ENCODE assay signal across 8 mouse cellular contexts in the genomic region with DNA sequence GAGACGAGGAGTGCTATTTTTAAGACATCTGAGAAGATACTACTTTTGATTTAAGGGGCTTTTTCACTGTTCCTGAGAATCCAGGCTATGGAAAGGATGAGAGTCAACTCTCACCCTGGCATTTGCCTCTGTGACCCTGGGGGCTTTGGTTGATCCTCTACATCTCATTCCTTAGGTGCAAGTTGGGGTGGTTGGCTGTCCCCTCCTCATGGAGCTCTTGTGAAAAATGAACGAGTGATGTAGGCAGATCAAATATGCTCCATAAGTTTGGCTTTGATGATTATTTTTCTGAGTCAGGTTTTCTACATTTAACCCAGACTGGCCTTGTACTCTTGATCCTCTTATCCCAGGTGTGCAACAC. TPM values are rescaled to one million over a fixed set of nuclear protein-coding genes. Genes with fewer than 3 reads are reported as not detected.
DNase-seq lines count a peak whose midpoint lies in the region; ATAC-seq and TF ChIP-seq lines count a peak whose summit lies in the region.

No protein-coding gene starts in this region.

- 12% methylated on average over 2 of the region's 2 CpGs for WGBS in kidney, embryonic 15.5 days
- 4% methylated on average over 2 of the region's 2 CpGs for WGBS in hindbrain, embryonic 16.5 days
- WGBS in midbrain, embryonic 15.5 days: 7% methylated on average over 2 of the region's 2 CpGs

- peak overlapping the region; percentile 86; the same call in 1 of the 2 replicates for H3K27ac ChIP-seq in kidney, embryonic 15.5 days
- H3K27ac ChIP-seq in cortical plate, adult 2 months (ENCODE audit: insufficient read depth, low read length): no peak overlapping the region
- H3K27ac ChIP-seq in hindbrain, embryonic 16.5 days (ENCODE audit: low read depth, low read length): peak overlapping the region; percentile 84
- H3K27ac ChIP-seq in midbrain, embryonic 15.5 days: peak overlapping the region; percentile 89

- 0 out of 2 replicates have a peak, but pooled peaks have one; percentile 33 for ATAC-seq in kidney, embryonic 15.5 days (replicated peaks; ENCODE audit: low FRiP score)
- ATAC-seq in hindbrain, embryonic 16.5 days: peak; percentile 28; the same call in 1 of the 2 replicates
- peak; percentile 56 for ATAC-seq in midbrain, embryonic 15.5 days (replicated peaks)

- DNase-seq in kidney, postnatal 36 days: no peak
- no peak for DNase-seq in thymus, adult 18-20 months
- no peak for DNase-seq in urinary bladder, postnatal 36 days (ENCODE audit: low spot score in 2 of 2)
- no peak for DNase-seq in embryo, embryonic 10 days (ENCODE audit: low spot score)

- no peak for TF ChIP-seq CTCF in cortical plate, adult 2 months (IDR thresholded peaks at IDR 0.05; ENCODE audit: extremely low read depth, insufficient read depth, low read length)

- H3K27me3 ChIP-seq in kidney, embryonic 15.5 days: no peaks in the 10 kb centered on the region
- H3K27me3 ChIP-seq in hindbrain, embryonic 16.5 days (replicated peaks; ENCODE audit: control insufficient read depth, insufficient read depth, low read length): no peaks in the 10 kb centered on the region
- H3K27me3 ChIP-seq in midbrain, embryonic 15.5 days (replicated peaks): no peaks in the 10 kb centered on the region

- no peak for TF ChIP-seq POLR2A in cortical plate, adult 2 months (IDR thresholded peaks at IDR 0.05; ENCODE audit: extremely low read depth, insufficient read depth, low read length)

- H3K4me1 ChIP-seq in kidney, embryonic 15.5 days: peaks cover 8% of the 10 kb centered on the region
- peaks cover 2% of the 10 kb centered on the region; the same call in 1 of the 2 replicates for H3K4me1 ChIP-seq in cortical plate, adult 2 months (ENCODE audit: control insufficient read depth, insufficient read depth, low read length)
- H3K4me1 ChIP-seq in hindbrain, embryonic 16.5 days (ENCODE audit: control insufficient read depth, insufficient read depth, low read depth, low read length): peaks cover 2% of the 10 kb centered on the region; the same call in 1 of the 2 replicates
- H3K4me1 ChIP-seq in midbrain, embryonic 15.5 days: peaks cover 13% of the 10 kb centered on the region

- H3K9ac ChIP-seq in kidney, embryonic 15.5 days: peak overlapping the region; percentile 71; the same call in 1 of the 2 replicates
- H3K9ac ChIP-seq in hindbrain, embryonic 16.5 days (ENCODE audit: low read depth, low read length): peak overlapping the region; percentile 70
- peak overlapping the region; percentile 73 for H3K9ac ChIP-seq in midbrain, embryonic 15.5 days

- peak overlapping the region; percentile 76 for H3K4me3 ChIP-seq in kidney, embryonic 15.5 days (replicated peaks)
- peak overlapping the region; percentile 62 for H3K4me3 ChIP-seq in cortical plate, adult 2 months (ENCODE audit: insufficient read depth, low read length)
- H3K4me3 ChIP-seq in hindbrain, embryonic 16.5 days (ENCODE audit: low read length): peak overlapping the region; percentile 56
- H3K4me3 ChIP-seq in midbrain, embryonic 15.5 days: peak overlapping the region; percentile 78

- peaks cover 18% of the 10 kb centered on the region for H3K36me3 ChIP-seq in kidney, embryonic 15.5 days
- H3K36me3 ChIP-seq in hindbrain, embryonic 16.5 days (ENCODE audit: control insufficient read depth, insufficient read depth, low read length): peaks cover 2% of the 10 kb centered on the region; the same call in 1 of the 2 replicates
- H3K36me3 ChIP-seq in midbrain, embryonic 15.5 days (replicated peaks): no peaks in the 10 kb centered on the region

- no peaks in the 10 kb centered on the region for H3K9me3 ChIP-seq in kidney, embryonic 15.5 days (replicated peaks)
- H3K9me3 ChIP-seq in hindbrain, embryonic 16.5 days (ENCODE audit: control insufficient read depth, low read length): no peaks in the 10 kb centered on the region
- no peaks in the 10 kb centered on the region for H3K9me3 ChIP-seq in midbrain, embryonic 15.5 days

- peak overlapping the region; percentile 84 for H3K4me2 ChIP-seq in kidney, embryonic 15.5 days
- H3K4me2 ChIP-seq in hindbrain, embryonic 16.5 days (ENCODE audit: low read length): peak overlapping the region; percentile 75
- peak overlapping the region; percentile 75 for H3K4me2 ChIP-seq in midbrain, embryonic 15.5 days

RNA-seq across cellular contexts. Expression of a gene that starts 0.3 kb away (rescaled TPM):
- polyA plus RNA-seq in kidney, embryonic 15.5 days (2015; fragmentation: Nextera tagmentation; extraction: Ambion mirVana): 41.8 and 45.7 TPM in 2 replicates
- 27.6 and 31.7 TPM in 2 replicates for polyA plus RNA-seq in cortical plate, adult 2 months (2012; rRNA removed)
- 29.0 and 29.6 TPM in 2 replicates for polyA plus RNA-seq in hindbrain, embryonic 16.5 days (2015; fragmentation: Nextera tagmentation; extraction: Ambion mirVana)
- polyA plus RNA-seq in midbrain, embryonic 15.5 days (2015; fragmentation: Nextera tagmentation; extraction: Ambion mirVana): 27.7 and 29.9 TPM in 2 replicates

RNA-seq across cellular contexts. Expression of a gene that starts 54.6 kb away (rescaled TPM):
- 15.5 and 17.4 TPM in 2 replicates for polyA plus RNA-seq in kidney, embryonic 15.5 days (2015; fragmentation: Nextera tagmentation; extraction: Ambion mirVana)
- polyA plus RNA-seq in cortical plate, adult 2 months (2012; rRNA removed): 70.3 and 71.3 TPM in 2 replicates
- polyA plus RNA-seq in hindbrain, embryonic 16.5 days (2015; fragmentation: Nextera tagmentation; extraction: Ambion mirVana): 19.4 and 20.7 TPM in 2 replicates
- polyA plus RNA-seq in midbrain, embryonic 15.5 days (2015; fragmentation: Nextera tagmentation; extraction: Ambion mirVana): 25.3 and 26.7 TPM in 2 replicates
